Mouse (Mus musculus) MEL (cell line): Measurements from ENCODE around the gene E130308A19Rik. TPM values are rescaled to one million over a fixed set of nuclear protein-coding genes. Genes with fewer than 3 reads are reported as not detected.

Source experiments
- DNase-seq: peaks from one replicate; pipeline ENCODE4 v3.0.0; 2011; ENCODE audit warnings: low read depth, low spot score
- H3K27ac ChIP-seq: 2 replicates; pipeline ENCODE4 v1.5.1; 2012; ENCODE audit warnings: low read depth, mild to moderate bottlenecking, control low read depth, low read length, moderate library complexity; ENCODE audit not compliant: control insufficient read depth
- H3K27me3 ChIP-seq, 2 experiments: fragments of 150-350 bp in 1 of 2; sonication (generic) in 1 of 2; 2 replicates each; pipeline ENCODE4 v1.6.1; 2012; ENCODE audit warnings: low read length in 2 of 2, mild to moderate bottlenecking in 2 of 2, improper control_type of control experiment in 1 of 2, moderate library complexity in 1 of 2; ENCODE audit not compliant: insufficient read depth in 2 of 2, control insufficient read depth in 1 of 2
- H3K36me3 ChIP-seq, 2 experiments: 2 replicates each; pipeline ENCODE4 v1.6.1; 2012 to 2014; ENCODE audit warnings: low read length in 2 of 2, improper control_type of control experiment in 1 of 2, inconsistent platforms in 1 of 2, mild to moderate bottlenecking in 1 of 2; ENCODE audit not compliant: insufficient read depth in 2 of 2, control insufficient read depth in 1 of 2
- H3K4me1 ChIP-seq, 2 experiments: fragments of 150-350 bp in 1 of 2; sonication (generic) in 1 of 2; 2 replicates each; pipeline ENCODE4 v1.6.1; 2012; ENCODE audit warnings: low read length in 2 of 2, improper control_type of control experiment in 1 of 2, mild to moderate bottlenecking in 1 of 2; ENCODE audit not compliant: insufficient read depth in 2 of 2, control insufficient read depth in 1 of 2
- H3K4me3 ChIP-seq, 2 experiments: fragments of 150-350 bp in 1 of 2; sonication (generic) in 1 of 2; 2 replicates each; pipeline ENCODE4 v1.5.1; 2012; ENCODE audit warnings: low read depth in 2 of 2, low read length in 2 of 2, mild to moderate bottlenecking in 2 of 2, moderate library complexity in 2 of 2, control low read depth in 1 of 2, improper control_type of control experiment in 1 of 2; ENCODE audit not compliant: control insufficient read depth in 1 of 2, insufficient read depth in 1 of 2
- H3K79me2 ChIP-seq: 2 replicates; pipeline ENCODE4 v1.6.1; 2012; ENCODE audit warnings: mild to moderate bottlenecking, low read length, moderate library complexity; ENCODE audit not compliant: control insufficient read depth, poor library complexity, insufficient read depth
- H3K9ac ChIP-seq: 2 replicates; pipeline ENCODE4 v1.6.1; 2012; ENCODE audit warnings: low read depth, mild to moderate bottlenecking, control low read depth, low read length, moderate library complexity; ENCODE audit not compliant: control insufficient read depth, poor library complexity, severe bottlenecking
- H3K9me3 ChIP-seq: fragments of 150-350 bp; sonication (generic); replicated peaks from 2 replicates; pipeline ENCODE4 v1.6.1; 2012; ENCODE audit warnings: mild to moderate bottlenecking, low read length, improper control_type of control experiment, moderate library complexity; ENCODE audit not compliant: insufficient read depth
- CHD2 ChIP-seq: IDR thresholded peaks from 2 replicates; pipeline ENCODE4 v1.6.1; 2011; ENCODE audit warnings: low read length, improper control_type of control experiment
- CTCF ChIP-seq, 3 experiments: IDR thresholded peaks in 2 of 3; conservative IDR thresholded peaks in 1 of 3; 2 replicates each; pipeline ENCODE4 v1.5.1; 2011 to 2012; ENCODE audit warnings: low read length in 3 of 3, low read depth in 2 of 3, mild to moderate bottlenecking in 2 of 3, improper control_type of control experiment in 1 of 3, inconsistent platforms in 1 of 3, mixed read lengths in 1 of 3, moderate library complexity in 1 of 3; ENCODE audit not compliant: control insufficient read depth in 1 of 3, insufficient read depth in 1 of 3, poor library complexity in 1 of 3, severe bottlenecking in 1 of 3
- E2F4 ChIP-seq: IDR thresholded peaks from 2 replicates; pipeline ENCODE4 v1.6.1; 2011; ENCODE audit warnings: low read depth, low read length, improper control_type of control experiment, borderline replicate concordance
- EP300 ChIP-seq, 2 experiments: IDR thresholded peaks; 2 replicates each; pipeline ENCODE4 v1.6.1; 2011; ENCODE audit warnings: improper control_type of control experiment in 2 of 2, low read length in 2 of 2, low read depth in 1 of 2, mild to moderate bottlenecking in 1 of 2
- ETS1 ChIP-seq: IDR thresholded peaks from 2 replicates; pipeline ENCODE4 v1.6.1; 2012; ENCODE audit warnings: low read depth, mild to moderate bottlenecking, inconsistent platforms, low read length, improper control_type of control experiment, moderate library complexity
- GABPA ChIP-seq: IDR thresholded peaks from 2 replicates; pipeline ENCODE4 v1.6.1; 2012; ENCODE audit warnings: low read depth, mild to moderate bottlenecking, inconsistent platforms, low read length, improper control_type of control experiment, moderate library complexity
- GATA1 ChIP-seq: IDR thresholded peaks from 2 replicates; pipeline ENCODE4 v1.6.1; 2011; ENCODE audit warnings: low read depth, low read length, improper control_type of control experiment
- MEF2A ChIP-seq: IDR thresholded peaks from 2 replicates; pipeline ENCODE4 v1.6.1; 2014; ENCODE audit warnings: low read depth, mild to moderate bottlenecking, inconsistent platforms, low read length, improper control_type of control experiment; ENCODE audit not compliant: poor library complexity, insufficient replicate concordance, severe bottlenecking; ENCODE audit errors: extremely low read depth
- MYB ChIP-seq: IDR thresholded peaks from 2 replicates; pipeline ENCODE4 v1.6.1; 2011; ENCODE audit warnings: mild to moderate bottlenecking, low read depth, low read length, improper control_type of control experiment
- NRF1 ChIP-seq: IDR thresholded peaks from 2 replicates; pipeline ENCODE4 v1.6.1; 2014; ENCODE audit warnings: low read depth, mild to moderate bottlenecking, inconsistent platforms, low read length, improper control_type of control experiment, moderate library complexity; ENCODE audit not compliant: poor library complexity, insufficient read depth, severe bottlenecking
- POLR2A ChIP-seq, 2 experiments: IDR thresholded peaks; 2 replicates each; pipeline ENCODE4 v1.6.1; 2011 to 2012; ENCODE audit warnings: low read length in 2 of 2, mild to moderate bottlenecking in 2 of 2, control low read depth in 1 of 2, improper control_type of control experiment in 1 of 2, low read depth in 1 of 2, moderate library complexity in 1 of 2; ENCODE audit not compliant: control insufficient read depth in 1 of 2, insufficient read depth in 1 of 2, poor library complexity in 1 of 2
- TBP ChIP-seq: IDR thresholded peaks from 2 replicates; pipeline ENCODE4 v1.8.0; 2011; ENCODE audit warnings: low read depth, low read length, improper control_type of control experiment
- TCF12 ChIP-seq: IDR thresholded peaks from 2 replicates; pipeline ENCODE4 v1.6.1; 2014; ENCODE audit warnings: low read depth, mild to moderate bottlenecking, inconsistent platforms, low read length, improper control_type of control experiment, moderate library complexity
- ZMIZ1 ChIP-seq: IDR thresholded peaks from 2 replicates; pipeline ENCODE4 v1.6.1; 2012; ENCODE audit warnings: low read depth, mild to moderate bottlenecking, inconsistent platforms, low read length, improper control_type of control experiment, moderate library complexity
- polyA plus RNA-seq, 2 experiments: library from polyadenylated mRNA; stranded (reverse) in 1 of 2; unstranded in 1 of 2; fragments of >175 nt in 1 of 2; fragments of >200 nt in 1 of 2; gene quantifications; 2 replicates each; pipeline versions ENCODE4 v1.2.1 to v1.2.4; 2012; ENCODE audit warnings: low replicate concordance in 2 of 2, low read depth in 1 of 2; ENCODE audit not compliant: insufficient read length in 2 of 2, insufficient read depth in 1 of 2, missing spikeins in 1 of 2
- total RNA-seq: library from RNA; depleted of rRNA; stranded (reverse); fragments of 300-350 nt; gene quantifications from 2 replicates; pipeline ENCODE4 v1.2.3, GENCODE M21; 2012

Gene E130308A19Rik
- total and polyA plus RNA-seq, 3 experiments = 4.0 to 12.5 TPM; not detected in 1

GRCm38 (mm10) chr4:59644992-59645391 lies 19.0 kb downstream of the E130308A19Rik start:
- no peaks in the 10 kb centered on the region for H3K9me3 ChIP-seq
- H3K27ac ChIP-seq = no peak overlapping the region
- H3K4me1 ChIP-seq = peaks cover 9 to 17% of the 10 kb centered on the region in 2 experiments
- TF ChIP-seq CTCF (IDR thresholded peaks at IDR 0.05 in 2 of 3, conservative IDR thresholded peaks at IDR 0.05 in 1 of 3; ENCODE audit: control insufficient read depth in 1 of 3, insufficient read depth in 1 of 3, low read depth in 2 of 3, low read length in 3 of 3, poor library complexity in 1 of 3, severe bottlenecking in 1 of 3) (no peak), E2F4 (no peak), GABPA (no peak)
- H3K79me2 ChIP-seq = peaks cover 2% of the 10 kb centered on the region; the same call in 1 of the 2 replicates
- no peak overlapping the region for H3K4me3 ChIP-seq
- no peak for DNase-seq
- H3K9ac ChIP-seq = no peak overlapping the region
- peaks cover 0 to 23% of the 10 kb centered on the region in 2 experiments; a peak in 2 of 4 replicates for H3K36me3 ChIP-seq
- no peaks in the 10 kb centered on the region for H3K27me3 ChIP-seq

- no peaks in the 10 kb centered on the region for H3K9me3 ChIP-seq
- H3K79me2 ChIP-seq = peaks cover 2% of the 10 kb centered on the region; the same call in 1 of the 2 replicates
- peak overlapping the region; percentile 55 for H3K27ac ChIP-seq
- H3K36me3 ChIP-seq = peaks cover 0 to 24% of the 10 kb centered on the region in 2 experiments; a peak in 2 of 4 replicates
- peak overlapping the region; percentile 32 to 49; a peak in 3 of 4 replicates for H3K4me3 ChIP-seq
- H3K9ac ChIP-seq = peak overlapping the region; percentile 61
- TF ChIP-seq E2F4 = no peak
- peaks cover 13 to 18% of the 10 kb centered on the region in 2 experiments for H3K4me1 ChIP-seq
- no peaks in the 10 kb centered on the region for H3K27me3 ChIP-seq
- peak; percentile 32 for DNase-seq
Observed at GRCm38 (mm10) chr4:59645610-59646009, 19.6 kb downstream of the E130308A19Rik start.

- DNase-seq = peak; percentile 65
- no peaks in the 10 kb centered on the region for H3K27me3 ChIP-seq
- H3K9me3 ChIP-seq = no peaks in the 10 kb centered on the region
- TF ChIP-seq TCF12 = peak; percentile 66
- TF ChIP-seq NRF1 = no peak
- peak; percentile 45; the same call in 1 of the 2 replicates for TF ChIP-seq ETS1
- peak; percentile 27 to 68; a peak in 2 of 4 replicates for TF ChIP-seq POLR2A (IDR thresholded peaks at IDR 0.05; ENCODE audit: control insufficient read depth in 1 of 2, insufficient read depth in 1 of 2, low read depth in 1 of 2, low read length in 2 of 2, poor library complexity in 1 of 2)
- peak; percentile 45 to 76; a peak in 3 of 4 replicates for TF ChIP-seq EP300 (IDR thresholded peaks at IDR 0.05; ENCODE audit: low read depth in 1 of 2, low read length in 2 of 2)
- peak; percentile 88 for TF ChIP-seq GATA1
- no peak for TF ChIP-seq CTCF (IDR thresholded peaks at IDR 0.05 in 2 of 3, conservative IDR thresholded peaks at IDR 0.05 in 1 of 3; ENCODE audit: control insufficient read depth in 1 of 3, insufficient read depth in 1 of 3, low read depth in 2 of 3, low read length in 3 of 3, poor library complexity in 1 of 3, severe bottlenecking in 1 of 3)
- TF ChIP-seq MYB = no peak
- TF ChIP-seq CHD2 = no peak
- peak; percentile 93 for TF ChIP-seq TBP
- TF ChIP-seq MEF2A = no peak
- peak; percentile 83; the same call in 1 of the 2 replicates for TF ChIP-seq ZMIZ1
- peak overlapping the region; percentile 61 for H3K9ac ChIP-seq
- peaks cover 13 to 19% of the 10 kb centered on the region in 2 experiments for H3K4me1 ChIP-seq
- peaks cover 0 to 24% of the 10 kb centered on the region in 2 experiments; a peak in 2 of 4 replicates for H3K36me3 ChIP-seq
- H3K27ac ChIP-seq = peak overlapping the region; percentile 55
- peak overlapping the region; percentile 32 to 49; a peak in 3 of 4 replicates for H3K4me3 ChIP-seq
- peaks cover 2% of the 10 kb centered on the region; the same call in 1 of the 2 replicates for H3K79me2 ChIP-seq
Observed at GRCm38 (mm10) chr4:59646020-59646696, 20.1 kb downstream of the E130308A19Rik start.
